Mouse (Mus musculus) liver, postnatal 0 days (tissue): Measurements from ENCODE around the gene Zfp655. TPM values are rescaled to one million over a fixed set of nuclear protein-coding genes. Genes with fewer than 3 reads are reported as not detected.
A peak's percentile ranks its signal among the peaks of the same experiment; 100 is the strongest.

Experiments
- ATAC-seq: fragments of 200-750 bp; cut with Nextera tagmentation; 2 replicates; pipeline ENCODE4 v1.8.0; 2017; ENCODE audit warnings: mild to moderate bottlenecking, moderate library complexity
- DNase-seq: peaks from one replicate; pipeline ENCODE4 v3.0.0-alpha.2; 2016
- H3K27ac ChIP-seq: fragments of 300-500 bp; sonication (generic); 2 replicates; pipeline ENCODE4 v1.5.1; 2014; ENCODE audit warnings: antibody characterized with exemption, moderate library complexity, mild to moderate bottlenecking, low read depth
- H3K27me3 ChIP-seq: fragments of 300-500 bp; sonication (generic); 2 replicates; pipeline ENCODE4 v1.6.1; 2014; ENCODE audit warnings: low read length, control low read depth, mixed read lengths; ENCODE audit not compliant: insufficient read depth
- H3K36me3 ChIP-seq: fragments of 300-500 bp; sonication (generic); replicated peaks from 2 replicates; pipeline ENCODE4 v1.6.1; 2014; ENCODE audit warnings: mild to moderate bottlenecking, control low read depth, low read length, moderate library complexity, mixed read lengths; ENCODE audit not compliant: insufficient read depth
- H3K4me1 ChIP-seq: fragments of 300-500 bp; sonication (generic); 2 replicates; pipeline ENCODE4 v1.6.1; 2014; ENCODE audit warnings: antibody characterized with exemption, mild to moderate bottlenecking, control low read depth; ENCODE audit not compliant: insufficient read depth
- H3K4me2 ChIP-seq: fragments of 300-500 bp; sonication (generic); 2 replicates; pipeline ENCODE4 v1.6.1; 2014; ENCODE audit warnings: low read depth, mild to moderate bottlenecking, low read length, moderate library complexity, mixed read lengths
- H3K4me3 ChIP-seq: fragments of 300-500 bp; sonication (generic); 2 replicates; pipeline ENCODE4 v1.5.1; 2014; ENCODE audit warnings: low read depth, low read length
- H3K9ac ChIP-seq: fragments of 300-500 bp; sonication (generic); replicated peaks from 2 replicates; pipeline ENCODE4 v1.6.1; 2014; ENCODE audit warnings: mild to moderate bottlenecking, moderate library complexity
- H3K9me3 ChIP-seq: fragments of 300-500 bp; sonication (generic); 2 replicates; pipeline ENCODE4 v1.6.1; 2016; ENCODE audit warnings: mild to moderate bottlenecking, control low read depth, low read length, mixed read lengths
- CTCF ChIP-seq: sonication (generic); IDR thresholded peaks from 2 replicates; pipeline ENCODE4 v1.5.1; 2016; ENCODE audit warnings: antibody characterized with exemption, low read depth
- EP300 ChIP-seq: IDR thresholded peaks from 2 replicates; pipeline ENCODE4 v1.6.1; 2016; ENCODE audit warnings: antibody characterized with exemption, low read depth, mild to moderate bottlenecking
- WGBS: fragments of 180-500 bp; shearing (Covaris S2); extraction: QIAGEN DNeasy Blood & Tissue Kit; methylation state at CpG from one replicate; pipeline ENCODE4 v1.1.7; 2014; ENCODE audit not compliant: insufficient replicate concordance; 5-methylcytosine and 5-hydroxymethylcytosine counted together
- polyA plus RNA-seq: library from polyadenylated mRNA; unstranded; fragments of >200 nt; fragmentation: Nextera tagmentation; extraction: Ambion mirVana; gene quantifications from 2 replicates; pipeline ENCODE4 v1.2.1, GENCODE M21; 2015

Zfp655 gene
- polyA plus RNA-seq, 1 experiment from 2014 or later, result 27.4 TPM

GRCm38 (mm10) chr5:145200387-145200786 is 31.1 kb upstream of the Zfp655 start:
- peak overlapping the region; percentile 94; the same call in 1 of the 2 replicates for H3K9ac ChIP-seq
- H3K27me3 ChIP-seq, result no peaks in the 10 kb centered on the region
- ATAC-seq, result no peak
- peak overlapping the region; percentile 89 for H3K4me3 ChIP-seq
- 63% methylated on average over 7 of the region's 7 CpGs for WGBS
- peaks cover 14% of the 10 kb centered on the region for H3K4me1 ChIP-seq
- no peaks in the 10 kb centered on the region for H3K9me3 ChIP-seq
- no peak for DNase-seq
- H3K4me2 ChIP-seq, result peak overlapping the region; percentile 85
- TF ChIP-seq CTCF, result no peak
- no peak for TF ChIP-seq EP300
- H3K27ac ChIP-seq, result no peak overlapping the region
- peaks cover 18% of the 10 kb centered on the region for H3K36me3 ChIP-seq

- Histone ChIP-seq H3K4me2 (peak within 1 kb of the TSS; percentile 85), H3K4me1 (peaks cover 20% of the 10 kb centered on the region), H3K9me3 (no peaks in the 10 kb centered on the region), H3K27me3 (no peaks in the 10 kb centered on the region), H3K9ac (peak within 1 kb of the TSS; percentile 94), H3K27ac (peak within 1 kb of the TSS; percentile 95), H3K4me3 (peak within 1 kb of the TSS; percentile 89), H3K36me3 (peaks cover 8% of the 10 kb centered on the region)
- TF ChIP-seq EP300 (peak; percentile 7; the same call in 1 of the 2 replicates), CTCF (no peak)
- WGBS, result under 1% methylated on average over 37 of the region's 37 CpGs
- ATAC-seq, result peak; percentile 24
- DNase-seq, result peak; percentile 87
These were observed 30.1 kb upstream of the Zfp655 start, which contains the start of gene Zkscan14 for GRCm38 (mm10) chr5:145201321-145201991. Gene Zkscan14, minus strand, starts transcription at chr5:145201868.

GRCm38 (mm10) chr5:145202446-145202845 is 29.1 kb upstream of the Zfp655 start:
- H3K36me3 ChIP-seq, result peaks cover 6% of the 10 kb centered on the region
- no peak overlapping the region for H3K4me3 ChIP-seq
- no peak overlapping the region for H3K27ac ChIP-seq
- no peaks in the 10 kb centered on the region for H3K27me3 ChIP-seq
- WGBS, result 44% methylated on average over 3 of the region's 3 CpGs
- peaks cover 20% of the 10 kb centered on the region for H3K4me1 ChIP-seq
- no peaks in the 10 kb centered on the region for H3K9me3 ChIP-seq
- TF ChIP-seq EP300, result no peak
- no peak for TF ChIP-seq CTCF
- no peak for DNase-seq
- no peak for ATAC-seq
- H3K9ac ChIP-seq, result no peak overlapping the region
- no peak overlapping the region for H3K4me2 ChIP-seq

GRCm38 (mm10) chr5:145203936-145204691 is 27.4 kb upstream of the Zfp655 start, which contains the start of gene Zkscan5:
Gene Zkscan5, plus strand, starts transcription at chr5:145204562.
- peak within 1 kb of the TSS; percentile 72 for H3K4me3 ChIP-seq
- TF ChIP-seq CTCF (peak; percentile 40), EP300 (peak; percentile 82)
- peak within 1 kb of the TSS; percentile 72 for H3K9ac ChIP-seq
- H3K9me3 ChIP-seq, result no peaks in the 10 kb centered on the region
- H3K4me2 ChIP-seq, result peak within 1 kb of the TSS; percentile 87
- peaks cover 10% of the 10 kb centered on the region for H3K36me3 ChIP-seq
- H3K27me3 ChIP-seq, result no peaks in the 10 kb centered on the region
- H3K4me1 ChIP-seq, result peaks cover 20% of the 10 kb centered on the region
- DNase-seq (peak; percentile 97), ATAC-seq (peak; percentile 93)
- H3K27ac ChIP-seq, result peak within 1 kb of the TSS; percentile 92
- WGBS, result 0% methylated on average over 22 of the region's 22 CpGs

- no peak for DNase-seq
- Histone ChIP-seq H3K27me3 (no peaks in the 10 kb centered on the region), H3K4me2 (peak overlapping the region; percentile 87), H3K36me3 (peaks cover 10% of the 10 kb centered on the region), H3K9ac (peak overlapping the region; percentile 72), H3K9me3 (no peaks in the 10 kb centered on the region), H3K27ac (peak overlapping the region; percentile 92), H3K4me3 (peak overlapping the region; percentile 72), H3K4me1 (peaks cover 18% of the 10 kb centered on the region)
- ATAC-seq, result no peak
- 15% methylated on average over 9 of the region's 9 CpGs for WGBS
- TF ChIP-seq CTCF (no peak), EP300 (no peak)
These were observed 26.5 kb upstream of the Zfp655 start for GRCm38 (mm10) chr5:145205041-145205440.

- TF ChIP-seq EP300, result no peak
- TF ChIP-seq CTCF, result no peak
- Histone ChIP-seq H3K9ac (no peak overlapping the region), H3K27ac (no peak overlapping the region), H3K4me3 (no peak overlapping the region), H3K4me2 (no peak overlapping the region), H3K9me3 (no peaks in the 10 kb centered on the region), H3K27me3 (no peaks in the 10 kb centered on the region), H3K4me1 (peaks cover 9% of the 10 kb centered on the region; the same call in 1 of the 2 replicates), H3K36me3 (peaks cover 22% of the 10 kb centered on the region)
- ATAC-seq (no peak), DNase-seq (no peak)
- WGBS, result 85% methylated on average over 6 of the region's 6 CpGs
These were observed 24.1 kb upstream of the Zfp655 start for GRCm38 (mm10) chr5:145207385-145207784.
